Mouse (Mus musculus) testis, postnatal 14 days (tissue): Measurements from ENCODE around the gene Psmd1.

Experiments
- DNase-seq: peaks from one replicate; pipeline ENCODE4 v3.0.0; 2021; ENCODE audit warnings: low spot score

The Psmd1 gene

GRCm38 (mm10) chr1:86062523-86062922 is 1.7 kb upstream of the Psmd1 start:
- DNase-seq: no peak

- DNase-seq: no peak
These were observed 12.4 kb downstream of the Psmd1 start for GRCm38 (mm10) chr1:86076565-86076964.

GRCm38 (mm10) chr1:86094413-86094812 is 30.2 kb downstream of the Psmd1 start:
- no peak for DNase-seq

GRCm38 (mm10) chr1:86105054-86105453 is 40.9 kb downstream of the Psmd1 start:
- DNase-seq: no peak

GRCm38 (mm10) chr1:86111779-86112178 is 47.6 kb downstream of the Psmd1 start, which contains the start of gene Htr2b:
Gene Htr2b, minus strand, starts transcription at chr1:86111970.
- DNase-seq: peak; percentile 59

GRCm38 (mm10) chr1:86114141-86114540 is 50.0 kb downstream of the Psmd1 start:
- DNase-seq: no peak

GRCm38 (mm10) chr1:86119549-86119948 is 55.4 kb downstream of the Psmd1 start:
- no peak for DNase-seq

- DNase-seq: no peak
These were observed 61.8 kb downstream of the Psmd1 start for GRCm38 (mm10) chr1:86126036-86126435.

- no peak for DNase-seq
These were observed 69.2 kb downstream of the Psmd1 start, which contains the start of gene Gm21972 for GRCm38 (mm10) chr1:86133337-86133736. Gene Gm21972, plus strand, starts transcription at chr1:86133637.

GRCm38 (mm10) chr1:86135315-86135714 is 71.1 kb downstream of the Psmd1 start:
- DNase-seq: no peak

- DNase-seq: no peak
These were observed 76.9 kb downstream of the Psmd1 start for GRCm38 (mm10) chr1:86141081-86141480.

- DNase-seq: no peak
These were observed 79.0 kb downstream of the Psmd1 start for GRCm38 (mm10) chr1:86143165-86143564.

GRCm38 (mm10) chr1:86144001-86144944 is 80.1 kb downstream of the Psmd1 start:
- DNase-seq: no peak

GRCm38 (mm10) chr1:86146293-86146692 is 82.1 kb downstream of the Psmd1 start:
- no peak for DNase-seq

- no peak for DNase-seq
These were observed 83.4 kb downstream of the Psmd1 start for GRCm38 (mm10) chr1:86147557-86147956.

- DNase-seq: no peak
These were observed 84.0 kb downstream of the Psmd1 start for GRCm38 (mm10) chr1:86148161-86148560.

- no peak for DNase-seq
These were observed 86.7 kb downstream of the Psmd1 start for GRCm38 (mm10) chr1:86150929-86151328.

GRCm38 (mm10) chr1:86151376-86151775 is 87.2 kb downstream of the Psmd1 start:
- no peak for DNase-seq

- no peak for DNase-seq
These were observed 88.4 kb downstream of the Psmd1 start for GRCm38 (mm10) chr1:86152618-86153017.

- DNase-seq: peak; percentile 96
These were observed 90.1 kb downstream of the Psmd1 start, which contains the start of gene Armc9 for GRCm38 (mm10) chr1:86154133-86154823. Gene Armc9, plus strand, starts transcription at chr1:86154780.

- DNase-seq: no peak
These were observed 90.6 kb downstream of the Psmd1 start for GRCm38 (mm10) chr1:86154824-86155164.

GRCm38 (mm10) chr1:86156075-86156474 is 91.9 kb downstream of the Psmd1 start:
- DNase-seq: no peak

GRCm38 (mm10) chr1:86156595-86156994 is 92.4 kb downstream of the Psmd1 start:
- no peak for DNase-seq
